Mouse (Mus musculus) urinary bladder, postnatal 0 days (tissue): ENCODE results near the gene Gm8334. TPM values are rescaled to one million over a fixed set of nuclear protein-coding genes. Genes with fewer than 3 reads are reported as not detected.

Experiments used
- polyA plus RNA-seq: library from polyadenylated mRNA; unstranded; fragments of >200 nt; fragmentation: Nextera tagmentation; extraction: Ambion mirVana; gene quantifications from 2 replicates; pipeline ENCODE4 v1.2.1, GENCODE M21; 2015

Gene Gm8334
- polyA plus RNA-seq = not detected in 2 replicates

DNA sequence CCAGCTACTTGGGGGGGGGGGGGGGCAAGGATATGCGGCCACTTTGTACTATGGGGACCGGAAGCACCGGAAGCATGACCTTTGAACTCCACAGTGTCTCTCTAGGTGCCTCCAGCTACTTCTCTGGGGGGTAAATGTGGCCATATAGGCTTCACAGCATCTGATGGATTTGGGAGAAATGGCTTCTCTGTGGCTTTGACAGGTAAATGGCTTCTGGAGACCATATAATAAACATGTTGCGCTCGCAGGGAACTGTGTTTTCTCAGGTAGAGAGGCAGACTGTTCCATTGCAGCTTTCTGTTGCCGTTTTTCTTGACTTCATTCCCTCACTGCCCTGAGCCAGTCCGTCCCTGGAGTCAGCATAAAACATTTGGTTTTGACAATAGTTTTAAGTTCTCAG lies at the start of gene Gm8334:
TSS of gene Gm8334 (minus strand) at position 101 of the 400 bp plus-strand sequence.

GRCm38 (mm10) chrX:148663298-148663697 lies 48.3 kb upstream of the Gm8334 start, which contains the start of gene Gm15127:
TSS of gene Gm15127 (plus strand) at chrX:148663598.

Other genes with a start within 250 kb of the Gm8334 start
- not detected in 2 replicates for gene Gm15114, start 126.2 kb downstream of the Gm8334 start, polyA plus RNA-seq
- gene Gm15127, start 48.4 kb upstream of the Gm8334 start, polyA plus RNA-seq = not detected in 2 replicates
- gene Luzp4, start 242.5 kb upstream of the Gm8334 start, polyA plus RNA-seq = not detected in 2 replicates